Mouse (Mus musculus): ENCODE data around the gene Nup133.

DNA sequence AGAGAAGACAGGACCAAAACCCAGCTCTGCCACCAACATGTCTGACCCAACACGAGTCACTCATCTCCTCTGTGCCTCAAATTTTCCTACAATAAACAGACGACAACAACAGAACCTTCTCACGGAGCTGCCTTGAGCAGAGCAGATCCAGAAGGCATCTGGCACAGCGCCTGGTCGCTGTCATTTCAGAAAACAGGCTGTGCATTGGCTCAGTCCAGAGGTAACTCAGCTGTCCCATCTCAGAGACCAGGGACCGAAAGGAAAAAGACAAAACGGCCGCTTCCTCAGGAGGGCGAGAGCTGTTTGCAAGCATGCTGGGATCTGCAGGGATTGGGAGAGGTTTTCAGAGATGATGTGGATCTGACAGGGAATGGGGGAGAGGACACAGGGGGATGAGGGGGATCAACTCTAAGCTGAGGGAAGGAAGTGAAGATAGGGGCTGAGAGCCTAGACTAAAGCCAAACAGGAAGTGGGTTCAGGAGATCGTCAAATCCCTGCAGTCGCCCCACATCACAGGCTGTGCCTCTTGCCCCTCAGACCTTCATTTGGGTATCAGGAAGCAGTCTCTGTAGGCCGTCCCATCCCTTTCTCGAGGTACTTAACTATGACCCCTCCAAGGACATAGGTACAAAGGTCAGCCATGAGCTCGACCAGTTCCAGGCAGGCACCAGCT, 29.2 kb upstream of the Nup133 start:
- TF ChIP-seq CTCF (IDR thresholded peaks at IDR 0.05; ENCODE audit: extremely low read depth, insufficient read depth, insufficient read length, insufficient replicate concordance): no peak
- TF ChIP-seq POLR2A (IDR thresholded peaks at IDR 0.05; ENCODE audit: low read depth, low read length): no peak

Measured in spleen, adult 2 months (tissue).